28 mouse cellular contexts compared by ENCODE assay signal in genomic region chr15:3455572-3455971, GRCm38 (mm10).
DNase-seq lines count a peak whose midpoint lies in the region; ATAC-seq and TF ChIP-seq lines count a peak whose summit lies in the region.
"Had no signal": no experiment of that assay in that cellular context is flagged by ENCODE, and none has a peak within 500 bp of the region (broad histone marks: within the 10 kb centered on the region; RNA-seq: fewer than 3 reads in every experiment).

No protein-coding gene starts in this region.

- ATAC-seq in liver, embryonic 11.5 days (replicated peaks; ENCODE audit: low FRiP score) = no peak
- ATAC-seq: activated CD4-positive, CD25-positive, alpha-beta regulatory T cell, adult 4 months; CD4-positive, CD25-positive, alpha-beta regulatory T cell, adult 4 months; forebrain, embryonic 14.5 days; forebrain, embryonic 16.5 days; Patski had no signal

- H3K4me3 ChIP-seq in gastrocnemius, adult 2 months = no peak overlapping the region
- no peak overlapping the region for H3K4me3 ChIP-seq in liver, adult 2 months (ENCODE audit: insufficient read depth, low read depth, low read length)
- no peak overlapping the region for H3K4me3 ChIP-seq in liver, embryonic 11.5 days (ENCODE audit: low read depth, low read length)
- H3K4me3 ChIP-seq: embryonic facial prominence, embryonic 13.5 days; embryonic facial prominence, embryonic 15.5 days; erythroblast, embryonic 14.5 days; forebrain, embryonic 10.5 days; forebrain, embryonic 12.5 days had no signal

- no peaks in the 10 kb centered on the region; the same call in 1 of the 2 replicates for H3K79me2 ChIP-seq in liver, adult 2 months (ENCODE audit: control insufficient read depth, insufficient read depth, low read length)

- no peak for TF ChIP-seq CTCF in gastrocnemius, adult 2 months (IDR thresholded peaks at IDR 0.05)
- TF ChIP-seq CTCF in liver, adult 2 months (IDR thresholded peaks at IDR 0.05; ENCODE audit: low read depth, low read length) = no peak

- H3K27me3 ChIP-seq in liver, adult 2 months (ENCODE audit: control insufficient read depth, insufficient read depth, low read length) = no peaks in the 10 kb centered on the region
- H3K27me3 ChIP-seq in liver, embryonic 11.5 days (replicated peaks; ENCODE audit: control insufficient read depth, insufficient read depth, low read length) = no peaks in the 10 kb centered on the region
- H3K27me3 ChIP-seq: CH12.LX; embryonic facial prominence, embryonic 13.5 days; embryonic facial prominence, embryonic 15.5 days; forebrain, embryonic 12.5 days; Patski had no signal

- no peak overlapping the region for H3K9ac ChIP-seq in liver, adult 2 months (ENCODE audit: low read depth, low read length)
- no peak overlapping the region for H3K9ac ChIP-seq in liver, embryonic 11.5 days (ENCODE audit: low read depth, low read length)
- H3K9ac ChIP-seq: embryonic facial prominence, embryonic 13.5 days; embryonic facial prominence, embryonic 15.5 days; forebrain, embryonic 12.5 days had no signal

- peaks cover 41% of the 10 kb centered on the region for H3K4me1 ChIP-seq in liver, adult 2 months (ENCODE audit: control insufficient read depth, insufficient read depth, low read length)
- no peaks in the 10 kb centered on the region for H3K4me1 ChIP-seq in liver, embryonic 11.5 days (replicated peaks; ENCODE audit: control insufficient read depth, insufficient read depth, low read length)
- H3K4me1 ChIP-seq: embryonic facial prominence, embryonic 13.5 days; embryonic facial prominence, embryonic 15.5 days; forebrain, embryonic 10.5 days; forebrain, embryonic 12.5 days had no signal

- DNase-seq in gastrocnemius, adult 2 months = no peak
- DNase-seq in gastrocnemius, postnatal 4 days (ENCODE audit: low spot score in 2 of 2) = no peak
- DNase-seq in liver, adult 2 months (ENCODE audit: extremely low read depth, low read depth, low spot score) = peak; percentile 92
- no peak for DNase-seq in liver, embryonic 11.5 days (ENCODE audit: low spot score)
- peak; percentile 37 for DNase-seq in adipocyte (ENCODE audit: low spot score)
- DNase-seq: adrenal gland, adult 2 months; adrenal gland, postnatal 10 days; adrenal gland, postnatal 25 days; B cell, adult 2 months; cerebellum, adult 11 months; cerebellum, adult 18-20 months; cerebellum, adult 8-10 months; cerebellum, adult 9-11 months; cerebellum, postnatal 14 days; cerebellum, postnatal 36 days; embryo, embryonic 11 days had no signal

- H3K27ac ChIP-seq in gastrocnemius, adult 2 months = peak overlapping the region; percentile 35; the same call in 1 of the 2 replicates
- peak overlapping the region; percentile 91 for H3K27ac ChIP-seq in liver, adult 2 months (replicated peaks; ENCODE audit: insufficient read depth, low read depth, low read length)
- no peak overlapping the region for H3K27ac ChIP-seq in liver, embryonic 11.5 days (ENCODE audit: low read depth, low read length)
- H3K27ac ChIP-seq: embryonic facial prominence, embryonic 13.5 days; embryonic facial prominence, embryonic 15.5 days; forebrain, embryonic 10.5 days; forebrain, embryonic 12.5 days had no signal

- TF ChIP-seq POLR2A in liver, adult 2 months (IDR thresholded peaks at IDR 0.05; ENCODE audit: extremely low read depth, insufficient read depth, low read length) = no peak

- peaks cover 59% of the 10 kb centered on the region for H3K36me3 ChIP-seq in liver, adult 2 months (ENCODE audit: control insufficient read depth, insufficient read depth, low read length)
- no peaks in the 10 kb centered on the region for H3K36me3 ChIP-seq in liver, embryonic 11.5 days (ENCODE audit: control insufficient read depth, insufficient read depth, low read length)
- H3K36me3 ChIP-seq: embryonic facial prominence, embryonic 13.5 days; embryonic facial prominence, embryonic 15.5 days; forebrain, embryonic 10.5 days; forebrain, embryonic 12.5 days; G1E had no signal

- intact Hi-C loops in gastrocnemius, adult 2 months (cut with DNase I) = no loop called here

- H3K9me3 ChIP-seq in liver, embryonic 11.5 days (ENCODE audit: control insufficient read depth, low read length) = no peaks in the 10 kb centered on the region
- H3K9me3 ChIP-seq: embryonic facial prominence, embryonic 13.5 days; embryonic facial prominence, embryonic 15.5 days; forebrain, embryonic 10.5 days; forebrain, embryonic 12.5 days; G1E had no signal

- H3K4me2 ChIP-seq in liver, embryonic 11.5 days = no peak overlapping the region
- H3K4me2 ChIP-seq: embryonic facial prominence, embryonic 13.5 days; embryonic facial prominence, embryonic 15.5 days; forebrain, embryonic 12.5 days had no signal

Comparison
In these comparisons a context has a peak if more than half of its experiments do, and no peak if none do; other contexts are left out.
1. DNase-seq: peak in liver, adult 2 months (single experiment) and adipocyte (single experiment); none in gastrocnemius, adult 2 months (single experiment), gastrocnemius, postnatal 4 days (0 of 2) and liver, embryonic 11.5 days (single experiment).